In the genomic region with DNA sequence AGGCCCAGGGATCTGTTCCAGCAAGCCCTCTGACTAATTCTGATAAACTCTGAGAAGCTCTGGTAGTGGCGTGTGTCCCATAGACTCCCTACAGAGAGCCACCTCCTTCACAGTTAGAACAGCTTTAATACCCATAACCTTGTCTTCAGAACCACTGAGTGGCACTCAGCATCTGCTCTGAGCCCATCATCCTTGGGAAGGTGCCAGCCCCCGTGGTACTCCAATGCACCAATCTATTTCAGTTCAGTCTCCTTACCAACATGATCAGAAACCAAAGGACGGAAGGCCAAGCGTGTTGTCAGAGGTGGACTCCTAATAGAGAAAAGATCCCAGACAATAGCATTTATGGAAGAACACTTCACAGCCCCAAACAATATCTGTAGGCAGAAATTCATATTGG, we compare ENCODE assay signal across 9 mouse cellular contexts.
"Had no signal": no experiment of that assay in that cellular context is flagged by ENCODE, and none has a peak within 500 bp of the region (broad histone marks: within the 10 kb centered on the region; RNA-seq: fewer than 3 reads in every experiment).

No protein-coding gene starts in this region.

- H3K4me3 ChIP-seq: limb, embryonic 13.5 days; midbrain, embryonic 12.5 days; myocyte; neural tube, embryonic 15.5 days had no signal

- H3K4me1 ChIP-seq: limb, embryonic 13.5 days; midbrain, embryonic 12.5 days; neural tube, embryonic 15.5 days had no signal

- H3K4me2 ChIP-seq: limb, embryonic 13.5 days; midbrain, embryonic 12.5 days; neural tube, embryonic 15.5 days had no signal

- H3K36me3 ChIP-seq: limb, embryonic 13.5 days; midbrain, embryonic 12.5 days; neural tube, embryonic 15.5 days had no signal

- H3K27ac ChIP-seq: kidney, postnatal 0 days; limb, embryonic 13.5 days; liver, embryonic 14.5 days; midbrain, embryonic 12.5 days; neural tube, embryonic 15.5 days had no signal

- DNase-seq: kidney, adult 11 months; lung, adult 18-20 months; spleen, adult 18-20 months had no signal

- H3K9me3 ChIP-seq: limb, embryonic 13.5 days; midbrain, embryonic 12.5 days; neural tube, embryonic 15.5 days had no signal

- H3K27me3 ChIP-seq: limb, embryonic 13.5 days; midbrain, embryonic 12.5 days; neural tube, embryonic 15.5 days had no signal

- H3K9ac ChIP-seq: limb, embryonic 13.5 days; liver, embryonic 14.5 days; midbrain, embryonic 12.5 days; neural tube, embryonic 15.5 days had no signal
